Mouse (Mus musculus) myocyte (in vitro differentiated cells): Measurements from ENCODE around the gene Gucy2d.

ENCODE experiments used
- E2F4 ChIP-seq: IDR thresholded peaks from one replicate; pipeline ENCODE4 v1.6.1; 2011; ENCODE audit warnings: mild to moderate bottlenecking, control low read depth, moderate library complexity; ENCODE audit not compliant: insufficient read depth
- MYOG ChIP-seq, 3 experiments: IDR thresholded peaks; one replicate each; pipeline ENCODE4 v1.6.1; 2011; ENCODE audit warnings: control low read depth in 2 of 3, low read depth in 2 of 3, mild to moderate bottlenecking in 2 of 3; ENCODE audit not compliant: insufficient read length in 2 of 3, control insufficient read depth in 1 of 3, insufficient read depth in 1 of 3
- POLR2A ChIP-seq: IDR thresholded peaks from one replicate; pipeline ENCODE4 v1.6.1; 2011; ENCODE audit warnings: low read depth, mild to moderate bottlenecking, control low read depth, moderate library complexity; ENCODE audit not compliant: insufficient read length
- SRF ChIP-seq: IDR thresholded peaks from one replicate; pipeline ENCODE4 v1.6.1; 2011; ENCODE audit warnings: low read depth; ENCODE audit not compliant: control insufficient read depth, insufficient read length
- USF1 ChIP-seq: IDR thresholded peaks from one replicate; pipeline ENCODE4 v1.6.1; 2011; ENCODE audit warnings: low read depth, mild to moderate bottlenecking, control low read depth, moderate library complexity

DNA sequence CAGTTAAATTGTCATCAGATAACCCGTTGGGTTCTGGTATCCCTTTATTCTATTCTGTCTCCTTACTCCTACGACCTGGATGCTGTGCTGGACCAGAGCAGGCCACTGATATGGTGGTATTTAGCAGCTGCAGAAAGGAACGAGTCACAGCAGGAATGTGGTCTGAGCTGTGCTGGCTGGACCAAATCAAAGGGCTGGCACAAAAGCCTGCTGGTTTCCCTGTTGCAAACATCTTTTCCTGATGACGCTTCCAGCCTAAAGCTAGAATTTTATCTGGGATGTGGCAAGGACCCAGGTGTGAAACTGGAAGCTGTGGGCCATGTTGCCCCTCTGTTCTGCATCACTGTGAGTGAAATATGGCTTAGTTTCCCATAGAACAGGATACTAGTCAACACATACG lies 57.2 kb downstream of the Gucy2d start:
- no peak for TF ChIP-seq SRF
- TF ChIP-seq MYOG (IDR thresholded peaks at IDR 0.05; ENCODE audit: control insufficient read depth in 1 of 3, insufficient read depth in 1 of 3, insufficient read length in 2 of 3, low read depth in 2 of 3) = no peak
- no peak for TF ChIP-seq POLR2A
- no peak for TF ChIP-seq E2F4
- no peak for TF ChIP-seq USF1
